Mouse (Mus musculus): ENCODE data around the gene Pou3f1. TPM values are rescaled to one million over a fixed set of nuclear protein-coding genes. Genes with fewer than 3 reads are reported as not detected.

Pou3f1 gene
- polyA plus RNA-seq, 3 experiments from 2014 or later: not detected

Other genes with a start within 250 kb of the Pou3f1 start
- not detected for gene 3100002H09Rik, start 46.0 kb upstream of the Pou3f1 start, polyA plus RNA-seq (2017; shearing (Covaris generic))
- 10 to 100 TPM; 84.4 to 92.4 (median 85.0) TPM for gene Utp11, start 36.8 kb downstream of the Pou3f1 start, polyA plus RNA-seq (2017; shearing (Covaris generic))
- gene Fhl3, start 43.9 kb downstream of the Pou3f1 start, polyA plus RNA-seq (2017; shearing (Covaris generic)): 10 to 100 TPM in 2 of 3 experiments, 1 to 10 TPM in 1; 8.2 to 15.6 (median 13.5) TPM
- gene Sf3a3, start 58.0 kb downstream of the Pou3f1 start, polyA plus RNA-seq (2017; shearing (Covaris generic)): 100 to 1,000 TPM; 106 to 117 (median 115) TPM
- 100 to 1,000 TPM in 2 of 3 experiments, 10 to 100 TPM in 1; 93.6 to 120 (median 110) TPM for gene Inpp5b, start 85.0 kb downstream of the Pou3f1 start, polyA plus RNA-seq (2017; shearing (Covaris generic))
- gene Mtf1, start 145.3 kb downstream of the Pou3f1 start, polyA plus RNA-seq (2017; shearing (Covaris generic)): 10 to 100 TPM; 12.6 to 20.4 (median 16.9) TPM
- gene Yrdc, start 193.9 kb downstream of the Pou3f1 start, polyA plus RNA-seq (2017; shearing (Covaris generic)): 1 to 10 TPM; 2.8 to 5.3 (median 5.0) TPM
- gene 1110065P20Rik, start 194.4 kb downstream of the Pou3f1 start, polyA plus RNA-seq (2017; shearing (Covaris generic)): 1 to 10 TPM; 4.3 to 4.7 (median 4.4) TPM
- under 1 TPM; 0.30 to 0.88 (median 0.60) TPM for gene Maneal, start 205.4 kb downstream of the Pou3f1 start, polyA plus RNA-seq (2017; shearing (Covaris generic))
- not detected for gene Epha10, start 224.1 kb downstream of the Pou3f1 start, polyA plus RNA-seq (2017; shearing (Covaris generic))

Measured in inflammation-experienced regulatory T-cells, adult 6 months (primary cell).